Mouse (Mus musculus): Measurements from ENCODE around the gene Lat2. TPM values are rescaled to one million over a fixed set of nuclear protein-coding genes. Genes with fewer than 3 reads are reported as not detected.

Gene Lat2
- total RNA-seq, 2 experiments from 2014 or later: 1.8 to 3.2 TPM

DNA sequence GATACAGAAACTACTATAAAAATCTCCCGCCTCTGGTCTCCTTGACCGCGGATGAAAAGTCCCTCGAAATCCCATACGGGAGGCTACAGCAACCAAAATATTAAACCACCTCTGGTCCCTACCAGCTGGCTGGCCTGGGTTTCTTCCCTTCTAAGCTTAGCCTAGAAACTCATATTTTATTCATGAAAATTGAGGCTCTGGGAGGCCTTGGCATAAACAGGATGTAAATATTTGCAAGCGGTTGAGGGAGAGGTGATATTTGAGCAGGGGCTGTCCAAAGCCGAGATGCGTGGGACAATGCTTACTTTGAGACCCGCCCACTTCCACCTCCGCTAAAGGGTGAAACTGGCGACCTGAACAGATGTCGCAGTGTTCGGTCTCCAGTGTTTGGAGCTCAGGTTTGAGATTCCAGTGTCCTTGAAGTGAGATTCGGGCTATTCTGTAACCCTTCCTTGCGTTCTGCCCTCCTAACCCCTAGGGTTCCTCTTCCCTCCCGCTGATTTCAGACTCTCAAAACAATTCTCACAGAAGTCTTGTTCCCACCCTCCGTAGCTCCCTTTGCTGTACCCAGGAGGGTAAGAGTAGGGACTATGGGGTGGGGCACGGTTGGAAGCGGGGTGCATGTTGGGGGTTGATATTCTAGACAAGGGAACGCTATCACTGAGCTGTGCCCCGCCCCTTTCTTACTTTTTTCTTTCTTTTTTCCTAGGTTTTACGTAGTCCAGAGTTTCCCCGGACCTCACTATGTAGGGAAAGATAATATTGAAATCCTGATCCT is 42.9 kb downstream of the Lat2 start:
- DNase-seq: no peak

- DNase-seq: no peak
These were observed 45.8 kb downstream of the Lat2 start for GRCm38 (mm10) chr5:134568964-134569491.

GRCm38 (mm10) chr5:134568030-134568429 is 46.8 kb downstream of the Lat2 start:
- DNase-seq: no peak

DNA sequence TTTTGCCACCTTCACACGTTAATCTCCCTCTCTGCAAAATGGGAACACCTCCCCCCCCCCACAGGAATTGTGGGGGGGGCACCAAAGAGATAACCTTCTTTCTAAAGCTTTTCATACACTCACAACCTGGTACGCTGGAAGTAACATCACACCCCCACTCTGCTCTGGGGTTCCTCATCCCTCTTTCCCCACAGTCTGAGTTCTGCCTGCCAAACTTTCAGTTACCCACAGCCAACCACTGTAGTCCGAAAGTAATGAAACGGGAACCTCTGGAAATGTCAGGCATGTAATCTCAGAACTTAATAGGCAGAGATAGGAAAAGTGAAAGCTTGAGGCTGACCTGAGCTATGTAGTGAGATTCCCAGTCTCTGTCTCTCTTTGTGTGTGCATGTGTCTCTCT is 47.4 kb downstream of the Lat2 start:
- no peak for DNase-seq

- DNase-seq: no peak
These were observed 49.1 kb downstream of the Lat2 start for GRCm38 (mm10) chr5:134565696-134566095.

DNA sequence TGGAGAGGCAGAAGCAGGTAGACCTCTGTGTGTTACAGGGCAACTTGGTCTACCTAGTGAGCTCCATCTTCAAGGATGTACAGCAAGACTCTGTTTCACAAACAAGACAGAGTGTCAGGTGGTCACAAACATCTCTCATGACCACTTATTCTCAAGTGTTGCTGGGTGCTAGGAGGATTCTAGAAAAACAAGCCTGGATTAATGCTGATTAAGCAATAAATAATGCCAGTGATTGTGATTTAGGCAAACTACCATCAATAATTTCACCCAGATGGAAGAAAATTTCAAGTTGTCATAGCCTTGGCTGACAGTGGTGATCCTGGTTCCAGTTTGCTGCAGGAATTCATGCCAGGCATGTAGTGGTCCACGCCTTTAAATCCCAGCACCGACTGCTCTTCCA is 50.6 kb downstream of the Lat2 start:
- DNase-seq: no peak

DNA sequence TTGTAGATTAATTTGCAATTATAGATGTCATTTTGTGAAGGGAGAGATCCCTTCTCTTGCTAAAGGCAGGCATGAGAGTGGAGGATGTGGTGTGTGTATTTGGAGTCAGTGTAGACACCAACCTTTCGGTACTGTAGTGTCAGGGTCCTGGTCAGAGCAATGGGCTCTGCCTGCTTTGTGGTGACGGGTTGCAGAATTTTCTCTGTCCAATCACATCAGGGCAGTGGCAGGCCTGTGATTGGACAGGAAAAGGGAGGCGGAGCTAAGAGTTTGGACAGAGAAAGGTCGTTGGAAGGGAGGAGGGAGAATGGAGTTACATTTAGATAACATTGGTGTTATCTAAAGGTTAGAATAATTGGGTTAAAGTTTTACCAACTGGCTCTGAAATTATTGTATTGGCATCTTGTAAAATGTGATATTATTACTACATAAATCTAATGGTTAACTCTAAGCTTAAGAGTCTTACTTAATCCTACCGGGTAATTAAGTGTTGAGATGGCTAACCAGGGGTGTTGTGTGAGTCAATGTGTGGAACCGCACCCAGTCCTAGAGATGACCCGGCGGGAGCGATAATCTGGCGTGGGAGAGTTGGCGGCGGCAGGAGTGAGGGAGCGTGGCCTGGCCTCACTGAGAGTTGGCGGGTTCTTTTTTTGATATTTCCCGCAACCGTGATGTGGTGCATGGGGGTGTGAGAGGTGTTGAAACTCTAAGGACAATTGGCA is 54.2 kb downstream of the Lat2 start:
- no peak for DNase-seq

DNA sequence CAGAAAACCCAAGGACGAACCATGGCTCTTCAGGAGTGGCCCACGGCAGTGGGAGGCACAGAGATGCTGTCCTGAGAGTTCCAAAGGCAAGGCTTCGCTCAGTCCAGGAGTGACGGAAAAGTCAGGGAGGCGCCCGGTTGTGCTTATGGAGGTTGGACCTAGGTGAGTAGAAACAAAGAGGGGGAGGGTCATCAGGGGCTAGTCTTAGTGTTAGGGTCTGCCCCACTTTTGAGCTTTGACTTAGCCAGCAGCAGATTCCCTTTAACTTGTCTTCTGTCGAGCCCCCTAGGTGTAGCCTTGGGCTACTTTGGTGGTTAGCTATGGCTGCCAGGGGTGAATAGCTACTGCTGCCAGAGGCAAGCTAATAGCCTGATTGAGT is 54.8 kb downstream of the Lat2 start, which contains the start of gene Syna:
Gene Syna (minus strand): TSS at position 101 of the 379 bp plus-strand sequence.
- no peak for DNase-seq

- peak; percentile 69 for DNase-seq
These were observed 59.2 kb downstream of the Lat2 start for GRCm38 (mm10) chr5:134555463-134556164.

- no peak for DNase-seq
These were observed 60.8 kb downstream of the Lat2 start for GRCm38 (mm10) chr5:134553951-134554546.

DNA sequence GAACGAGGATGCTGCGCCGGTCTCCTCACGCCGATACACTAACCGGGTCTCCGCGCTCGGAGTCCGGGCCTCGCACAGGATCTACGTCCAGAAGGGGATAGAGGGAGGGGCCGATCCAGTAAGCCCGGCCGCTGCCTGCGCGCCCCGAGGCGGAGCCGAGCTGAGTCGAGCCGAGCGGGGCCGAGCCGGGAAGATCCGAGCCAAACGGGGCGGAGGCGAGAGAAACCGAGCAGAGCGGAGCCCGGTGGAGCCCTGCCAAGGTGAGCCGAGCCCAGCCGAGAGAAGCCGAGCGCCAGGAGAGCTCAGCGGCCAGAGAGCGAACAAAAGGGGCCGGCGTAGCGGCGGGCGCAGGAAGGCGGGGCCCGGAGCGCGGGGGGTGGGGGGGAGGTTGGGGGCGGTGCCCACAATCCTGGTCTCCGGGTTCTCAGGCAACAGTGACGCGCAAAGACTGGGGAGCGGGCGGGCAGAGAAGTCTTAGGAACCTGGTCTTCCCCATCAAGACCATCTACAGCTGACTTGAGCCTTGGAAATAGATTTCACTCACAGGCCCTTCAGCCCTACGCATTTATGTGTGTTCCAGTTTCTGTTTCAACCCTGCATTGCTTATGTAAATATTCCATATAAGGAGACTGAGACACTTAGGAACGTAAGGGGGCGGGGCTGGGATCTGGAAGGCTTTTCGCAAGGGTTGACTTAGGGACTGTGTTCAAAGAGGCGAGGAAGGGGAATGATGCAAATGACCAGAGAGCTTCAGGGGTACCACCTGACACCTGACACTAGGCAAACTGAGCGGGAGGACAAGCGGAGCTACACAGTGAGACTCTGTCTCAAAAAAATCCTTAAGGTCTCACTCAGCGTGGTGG is 62.5 kb downstream of the Lat2 start, which contains the start of gene Clip2:
Gene Clip2 (minus strand): TSS at position 325 of the 863 bp plus-strand sequence.
- DNase-seq: peak; percentile 100

- DNase-seq: peak; percentile 42
These were observed 63.4 kb downstream of the Lat2 start for GRCm38 (mm10) chr5:134551233-134552109.

DNA sequence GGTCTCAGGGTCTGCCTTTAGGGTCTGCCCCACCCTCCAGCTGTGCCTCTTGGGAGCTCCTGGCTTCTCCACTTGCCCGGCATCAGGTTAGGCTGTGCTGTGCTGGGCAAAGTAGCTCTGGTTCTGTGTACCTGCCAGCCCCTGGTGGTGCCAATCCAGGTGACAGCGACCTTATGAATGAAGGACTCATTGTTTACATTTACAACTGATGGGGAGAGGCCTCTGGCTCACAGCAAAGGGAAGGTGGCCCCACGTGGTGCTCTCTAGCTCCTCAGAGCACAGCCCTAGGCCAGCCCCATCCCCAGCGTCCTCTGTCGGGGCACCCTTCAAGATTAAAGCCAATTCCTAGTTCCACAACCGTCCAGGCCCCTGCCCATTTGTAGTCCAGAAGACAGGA is 64.0 kb downstream of the Lat2 start:
- no peak for DNase-seq

Small RNAs within 50 kb of the gene (microRNA-seq; reads per million reads assigned to microRNA genes)
- 0 reads per million in 2 experiments for gene Mir7228

Other genes starting within 250 kb of the Lat2 start
- gene Gtf2ird1, start 158.3 kb downstream of the Lat2 start, total RNA-seq (2021): 10 to 100 TPM; 19.9 to 29.2 TPM
- gene Clip2, start 62.6 kb downstream of the Lat2 start, total RNA-seq (2021): 10 to 100 TPM; 10.1 to 12.8 TPM
- gene Syna, start 54.9 kb downstream of the Lat2 start, total RNA-seq (2021): under 1 TPM; 0.14 to 0.16 TPM
- 10 to 100 TPM; 18.8 to 25.7 TPM for gene Rfc2, start 33.7 kb downstream of the Lat2 start, total RNA-seq (2021)
- 100 to 1,000 TPM; 151 to 159 TPM for gene Eif4h, start 24.5 kb upstream of the Lat2 start, total RNA-seq (2021)
- 10 to 100 TPM in 1 of 2 experiments, 1 to 10 TPM in 1; 8.4 to 11.4 TPM for gene Limk1, start 73.6 kb upstream of the Lat2 start, total RNA-seq (2021)
- 100 to 1,000 TPM; 199 to 219 TPM for gene Eln, start 132.3 kb upstream of the Lat2 start, total RNA-seq (2021)

Measured in gastrocnemius, postnatal 10 days (tissue).